Mouse (Mus musculus) heart, adult 2 months (tissue): ENCODE measurements around the gene Trp73. TPM values are rescaled to one million over a fixed set of nuclear protein-coding genes. Genes with fewer than 3 reads are reported as not detected.

Experiments
- DNase-seq, 2 experiments: peaks; one replicate each; pipeline ENCODE4 v3.0.0; 2021
- H3K27ac ChIP-seq: fragments of 200-600 bp; 2 replicates; pipeline ENCODE4 v1.8.1; 2022
- H3K27me3 ChIP-seq: fragments of 200-500 bp; 2 replicates; pipeline ENCODE4 v1.6.1; 2012; ENCODE audit warnings: mild to moderate bottlenecking, low read length, inconsistent platforms, mixed read lengths; ENCODE audit not compliant: control insufficient read depth, insufficient read depth
- H3K36me3 ChIP-seq: fragments of 200-500 bp; 2 replicates; pipeline ENCODE4 v1.6.1; 2012; ENCODE audit warnings: low read length, inconsistent platforms; ENCODE audit not compliant: control insufficient read depth, insufficient read depth
- H3K4me1 ChIP-seq: fragments of 200-500 bp; 2 replicates; pipeline ENCODE4 v1.6.1; 2011; ENCODE audit warnings: low read length; ENCODE audit not compliant: control insufficient read depth, insufficient read depth
- H3K4me3 ChIP-seq: fragments of 200-600 bp; 2 replicates; pipeline ENCODE4 v1.8.1; 2022
- H3K79me2 ChIP-seq: fragments of 200-500 bp; replicated peaks from 2 replicates; pipeline ENCODE4 v1.6.1; 2012; ENCODE audit warnings: mild to moderate bottlenecking, inconsistent platforms, low read length, moderate library complexity, mixed read lengths; ENCODE audit not compliant: control insufficient read depth, insufficient read depth
- H3K9ac ChIP-seq: fragments of 200-500 bp; 2 replicates; pipeline ENCODE4 v1.6.1; 2012; ENCODE audit warnings: low read depth, mild to moderate bottlenecking, control low read depth, inconsistent platforms, low read length, mixed read lengths
- CTCF ChIP-seq: fragments of 200-600 bp; IDR thresholded peaks from 2 replicates; pipeline ENCODE4 v1.8.1; 2022; ENCODE audit warnings: antibody characterized with exemption, mild to moderate bottlenecking, moderate library complexity
- EP300 ChIP-seq: fragments of 200-500 bp; IDR thresholded peaks from 2 replicates; pipeline ENCODE4 v1.6.1; 2011; ENCODE audit warnings: low read depth, low read length, control low read depth; ENCODE audit not compliant: insufficient read depth
- POLR2A ChIP-seq: fragments of 200-500 bp; IDR thresholded peaks from 2 replicates; pipeline ENCODE4 v1.6.1; 2011; ENCODE audit warnings: mild to moderate bottlenecking, low read depth, low read length, control low read depth; ENCODE audit not compliant: insufficient read depth
- WGBS: fragments of 180-500 bp; shearing (Covaris S2); methylation state at CpG from one replicate; pipeline ENCODE4 v1.1.7; 2018; 5-methylcytosine and 5-hydroxymethylcytosine counted together
- intact Hi-C: fragments of 180-260 bp; cut with DNase I; formaldehyde crosslinking; loops from one replicate; pipeline ENCODE4 v1.15.1; 2025
- polyA plus RNA-seq: library from polyadenylated mRNA; depleted of rRNA; stranded (reverse); fragments of >200 nt; gene quantifications from 2 replicates; pipeline ENCODE4 v1.2.3, GENCODE M21; 2012
- total RNA-seq, 2 experiments: library from RNA; stranded (reverse); gene quantifications; 2 replicates each; pipeline ENCODE4 v1.2.3; 2021

The Trp73 gene
- total and polyA plus RNA-seq, 3 experiments, result 0.39 TPM; not detected in 2

- peak overlapping the region; percentile 87 for H3K4me3 ChIP-seq
- H3K79me2 ChIP-seq, result 0 out of 2 replicates have a peak, but pooled peaks cover 2% of the 10 kb centered on the region
- TF ChIP-seq CTCF (no peak), EP300 (no peak), POLR2A (no peak)
- peaks cover 21% of the 10 kb centered on the region for H3K27me3 ChIP-seq
- DNase-seq, result no peak
- WGBS, result 2% methylated on average over 42 of the region's 42 CpGs
- H3K27ac ChIP-seq, result no peak overlapping the region
- H3K36me3 ChIP-seq, result no peaks in the 10 kb centered on the region
- H3K4me1 ChIP-seq, result peaks cover 5% of the 10 kb centered on the region; the same call in 1 of the 2 replicates
- 0 out of 2 replicates have a peak overlapping the region, but pooled peaks have one; percentile 17 for H3K9ac ChIP-seq
- intact Hi-C loops, result loop anchor here (5.0 to 10.0 kb wide), 2 partner anchors 129 to 186 kb away; partner anchors contain the start of genes A430005L14Rik and Lrrc47
These were observed 1.2 kb upstream of the Trp73 start for GRCm38 (mm10) chr4:154141009-154141867.

- 2% methylated on average over 37 of the region's 46 CpGs for WGBS
- Histone ChIP-seq H3K9ac (peak overlapping the region; percentile 52), H3K36me3 (no peaks in the 10 kb centered on the region), H3K79me2 (0 out of 2 replicates have a peak, but pooled peaks cover 2% of the 10 kb centered on the region), H3K4me3 (peak overlapping the region; percentile 87), H3K4me1 (peaks cover 5% of the 10 kb centered on the region; the same call in 1 of the 2 replicates), H3K27ac (no peak overlapping the region), H3K27me3 (peaks cover 21% of the 10 kb centered on the region)
- intact Hi-C loops, result loop anchor here (5.0 to 10.0 kb wide), 2 partner anchors 128 to 186 kb away; partner anchors contain the start of genes A430005L14Rik and Lrrc47
- DNase-seq, result peak in 1 of 2 experiments; percentile 55
- TF ChIP-seq CTCF (no peak), POLR2A (no peak), EP300 (no peak)
These were observed 403 bp upstream of the Trp73 start for GRCm38 (mm10) chr4:154140213-154141008.

GRCm38 (mm10) chr4:154139671-154140181 lies 282 bp downstream of the Trp73 start:
- 0 out of 2 replicates have a peak, but pooled peaks cover 2% of the 10 kb centered on the region for H3K79me2 ChIP-seq
- peak overlapping the region; percentile 52 for H3K9ac ChIP-seq
- WGBS, result under 1% methylated on average over 56 of the region's 59 CpGs
- H3K4me1 ChIP-seq, result peaks cover 5% of the 10 kb centered on the region; the same call in 1 of the 2 replicates
- TF ChIP-seq EP300 (no peak), POLR2A (no peak), CTCF (no peak)
- peak overlapping the region; percentile 87 for H3K4me3 ChIP-seq
- no peak for DNase-seq
- no peaks in the 10 kb centered on the region for H3K36me3 ChIP-seq
- intact Hi-C loops, result loop anchor here (5.0 to 10.0 kb wide), 2 partner anchors 127 to 185 kb away; partner anchors contain the start of genes A430005L14Rik and Lrrc47
- no peak overlapping the region for H3K27ac ChIP-seq
- peaks cover 21% of the 10 kb centered on the region for H3K27me3 ChIP-seq

- no peak for TF ChIP-seq CTCF
- no peak for TF ChIP-seq EP300
- Histone ChIP-seq H3K9ac (no peak overlapping the region), H3K4me1 (peaks cover 4% of the 10 kb centered on the region; the same call in 1 of the 2 replicates), H3K36me3 (no peaks in the 10 kb centered on the region), H3K79me2 (no peaks in the 10 kb centered on the region), H3K4me3 (no peak overlapping the region), H3K27me3 (peaks cover 23% of the 10 kb centered on the region), H3K27ac (no peak overlapping the region)
- WGBS, result 55% methylated on average over 5 of the region's 5 CpGs
- DNase-seq, result no peak
- intact Hi-C loops, result no loop called here
These were observed 2.9 kb downstream of the Trp73 start for GRCm38 (mm10) chr4:154137139-154137538.

GRCm38 (mm10) chr4:154134803-154135202 lies 5.2 kb downstream of the Trp73 start:
- TF ChIP-seq CTCF, result no peak
- no peak for TF ChIP-seq EP300
- no peak for TF ChIP-seq POLR2A
- Histone ChIP-seq H3K4me3 (no peak overlapping the region), H3K79me2 (no peaks in the 10 kb centered on the region), H3K4me1 (no peaks in the 10 kb centered on the region), H3K27me3 (peaks cover 10% of the 10 kb centered on the region), H3K9ac (no peak overlapping the region), H3K27ac (no peak overlapping the region), H3K36me3 (no peaks in the 10 kb centered on the region)
- intact Hi-C loops, result no loop called here
- WGBS, result 50% methylated on average over 4 of the region's 4 CpGs
- no peak for DNase-seq
